Mouse (Mus musculus): ENCODE data around the gene Gnb5.

Gene Gnb5

GRCm38 (mm10) chr9:75306126-75306898, at the start of gene Gnb5:
Gene Gnb5, plus strand, starts transcription at chr9:75306288.
- no peak for DNase-seq

GRCm38 (mm10) chr9:75258792-75259191, 47.3 kb upstream of the Gnb5 start:
- no peak for DNase-seq

- DNase-seq: no peak
Measured at GRCm38 (mm10) chr9:75259656-75260055, 46.4 kb upstream of the Gnb5 start.

GRCm38 (mm10) chr9:75261332-75261872, 44.7 kb upstream of the Gnb5 start:
- DNase-seq: no peak

- DNase-seq: no peak
Measured at GRCm38 (mm10) chr9:75262235-75262826, 43.8 kb upstream of the Gnb5 start.

GRCm38 (mm10) chr9:75264008-75264718, 41.9 kb upstream of the Gnb5 start:
- DNase-seq: no peak

- DNase-seq: no peak
Measured at GRCm38 (mm10) chr9:75267147-75267546, 38.9 kb upstream of the Gnb5 start.

- no peak for DNase-seq
Measured at GRCm38 (mm10) chr9:75270382-75270781, 35.7 kb upstream of the Gnb5 start.

GRCm38 (mm10) chr9:75271539-75271938, 34.5 kb upstream of the Gnb5 start:
- no peak for DNase-seq

GRCm38 (mm10) chr9:75273646-75274045, 32.4 kb upstream of the Gnb5 start:
- DNase-seq: no peak

- no peak for DNase-seq
Measured at GRCm38 (mm10) chr9:75274486-75274885, 31.6 kb upstream of the Gnb5 start.

GRCm38 (mm10) chr9:75275051-75275450, 31.0 kb upstream of the Gnb5 start:
- DNase-seq: no peak

- DNase-seq: peak; percentile 78
Measured at GRCm38 (mm10) chr9:75280814-75281213, 25.3 kb upstream of the Gnb5 start.

GRCm38 (mm10) chr9:75282179-75282578, 23.9 kb upstream of the Gnb5 start:
- DNase-seq: no peak

- peak; percentile 59 for DNase-seq
Measured at GRCm38 (mm10) chr9:75282830-75283229, 23.3 kb upstream of the Gnb5 start.

- no peak for DNase-seq
Measured at GRCm38 (mm10) chr9:75283636-75284035, 22.5 kb upstream of the Gnb5 start.

GRCm38 (mm10) chr9:75285363-75285762, 20.7 kb upstream of the Gnb5 start:
- DNase-seq: no peak

GRCm38 (mm10) chr9:75287636-75288035, 18.5 kb upstream of the Gnb5 start:
- no peak for DNase-seq

- DNase-seq: peak; percentile 30
Measured at GRCm38 (mm10) chr9:75289545-75289944, 16.5 kb upstream of the Gnb5 start.

- no peak for DNase-seq
Measured at GRCm38 (mm10) chr9:75299342-75299741, 6.7 kb upstream of the Gnb5 start.

GRCm38 (mm10) chr9:75303033-75303432, 3.1 kb upstream of the Gnb5 start:
- no peak for DNase-seq

- DNase-seq: no peak
Measured at GRCm38 (mm10) chr9:75303701-75304261, 2.3 kb upstream of the Gnb5 start.

GRCm38 (mm10) chr9:75304286-75304685, 1.8 kb upstream of the Gnb5 start:
- DNase-seq: no peak
